Mouse (Mus musculus) ovary, postnatal 36 days (tissue): ENCODE results near the gene Stat6.
"Not testable (repeated sequence)": the region's sequence is repeated elsewhere in the genome, so short reads cannot be mapped to it uniquely, and the experiment has no call there.

ENCODE experiments used
- DNase-seq: peaks from one replicate; pipeline ENCODE4 v3.0.0; 2022; ENCODE audit warnings: low spot score, mixed read lengths

Stat6 gene

GRCm38 (mm10) chr10:127645791-127646190 is 3.0 kb downstream of the Stat6 start:
- DNase-seq: no peak

- no peak for DNase-seq
Measured at GRCm38 (mm10) chr10:127652906-127653638, 10.3 kb downstream of the Stat6 start.

GRCm38 (mm10) chr10:127654970-127655579 is 12.3 kb downstream of the Stat6 start:
- DNase-seq: no peak

- DNase-seq: not testable (repeated sequence)
Measured at GRCm38 (mm10) chr10:127657617-127658016, 14.8 kb downstream of the Stat6 start.

GRCm38 (mm10) chr10:127658076-127658475 is 15.3 kb downstream of the Stat6 start:
- DNase-seq: no peak

- no peak for DNase-seq
Measured at GRCm38 (mm10) chr10:127659551-127659950, 16.8 kb downstream of the Stat6 start.

GRCm38 (mm10) chr10:127661291-127661914 is 18.6 kb downstream of the Stat6 start:
- peak; percentile 34 for DNase-seq

- DNase-seq: peak; percentile 70
Measured at GRCm38 (mm10) chr10:127661915-127662663, 19.3 kb downstream of the Stat6 start.

- peak; percentile 60 for DNase-seq
Measured at GRCm38 (mm10) chr10:127662666-127663253, 20.0 kb downstream of the Stat6 start.

GRCm38 (mm10) chr10:127663590-127663989 is 20.8 kb downstream of the Stat6 start:
- peak; percentile 10 for DNase-seq

GRCm38 (mm10) chr10:127664166-127664565 is 21.4 kb downstream of the Stat6 start:
- DNase-seq: peak; percentile 11

GRCm38 (mm10) chr10:127664891-127665290 is 22.1 kb downstream of the Stat6 start:
- peak; percentile 12 for DNase-seq

GRCm38 (mm10) chr10:127665366-127666181 is 22.8 kb downstream of the Stat6 start:
- peak; percentile 36 for DNase-seq

- DNase-seq: peak; percentile 92
Measured at GRCm38 (mm10) chr10:127666501-127667268, 23.9 kb downstream of the Stat6 start, which contains the start of gene Nemp1. TSS of gene Nemp1 (plus strand) at chr10:127666901.

GRCm38 (mm10) chr10:127667269-127668092 is 24.7 kb downstream of the Stat6 start:
- peak; percentile 84 for DNase-seq

- peak; percentile 77 for DNase-seq
Measured at GRCm38 (mm10) chr10:127668093-127669050, 25.6 kb downstream of the Stat6 start, which contains the start of gene Nab2. TSS of gene Nab2 (minus strand) at chr10:127668568.

- peak; percentile 23 for DNase-seq
Measured at GRCm38 (mm10) chr10:127669170-127669569, 26.4 kb downstream of the Stat6 start.

GRCm38 (mm10) chr10:127670185-127670584 is 27.4 kb downstream of the Stat6 start:
- no peak for DNase-seq
